Mouse (Mus musculus) cerebellum, adult 2 months (tissue): Measurements from ENCODE around the gene Hoga1.

Experiments
- CTCF ChIP-seq: fragments of 200-500 bp; IDR thresholded peaks from 2 replicates; pipeline ENCODE4 v1.5.1; 2011; ENCODE audit warnings: low read depth, mild to moderate bottlenecking, control low read depth, low read length, moderate library complexity, borderline replicate concordance; ENCODE audit not compliant: insufficient read depth
- POLR2A ChIP-seq: fragments of 200-500 bp; IDR thresholded peaks from 2 replicates; pipeline ENCODE4 v1.6.1; 2011; ENCODE audit warnings: low read length, control low read depth, borderline replicate concordance; ENCODE audit not compliant: insufficient read depth

DNA sequence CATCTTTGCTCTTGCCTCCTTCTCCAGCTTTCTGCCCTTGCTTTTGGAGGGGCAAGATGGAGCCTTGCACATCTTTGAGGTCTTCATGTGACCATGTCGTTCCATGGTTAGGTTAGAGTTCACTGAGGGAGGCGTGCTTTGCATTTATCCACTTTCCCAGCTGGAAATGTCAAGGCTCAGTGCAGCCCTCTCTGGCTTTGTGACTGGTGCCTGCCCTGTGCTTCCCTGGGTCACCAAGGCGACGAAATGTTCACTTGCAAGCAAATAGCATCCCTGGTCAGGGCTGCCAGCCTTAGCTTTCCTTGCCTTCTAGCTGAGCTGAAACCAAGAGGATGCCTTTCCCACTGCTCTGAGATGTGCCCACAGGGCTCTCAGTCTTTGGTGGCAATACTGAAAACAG lies 35.0 kb upstream of the Hoga1 start:
- TF ChIP-seq POLR2A (no peak), CTCF (no peak)
